Mouse (Mus musculus) heart, postnatal 0 days (tissue): ENCODE data around the gene Gorasp1. TPM values are rescaled to one million over a fixed set of nuclear protein-coding genes. Genes with fewer than 3 reads are reported as not detected.

Experiments
- ATAC-seq: fragments of 200-750 bp; cut with Nextera tagmentation; 2 replicates; pipeline ENCODE4 v1.8.0; 2017; ENCODE audit warnings: low read depth, moderate number of reproducible peaks, moderate library complexity; ENCODE audit not compliant: insufficient read depth
- DNase-seq: peaks from one replicate; pipeline ENCODE4 v3.0.0-alpha.2; 2016; ENCODE audit warnings: low spot score
- H3K27ac ChIP-seq: fragments of 300-500 bp; sonication (generic); 2 replicates; pipeline ENCODE4 v1.5.1; 2014; ENCODE audit warnings: low read depth, mild to moderate bottlenecking
- H3K27me3 ChIP-seq: fragments of 300-500 bp; sonication (generic); 2 replicates; pipeline ENCODE4 v1.6.1; 2014; ENCODE audit warnings: low read length, mixed read lengths; ENCODE audit not compliant: control insufficient read depth, insufficient read depth
- H3K36me3 ChIP-seq: fragments of 300-500 bp; sonication (generic); replicated peaks from 2 replicates; pipeline ENCODE4 v1.6.1; 2014; ENCODE audit warnings: low read length, mixed read lengths; ENCODE audit not compliant: control insufficient read depth, insufficient read depth
- H3K4me1 ChIP-seq: fragments of 300-500 bp; sonication (generic); 2 replicates; pipeline ENCODE4 v1.6.1; 2014; ENCODE audit warnings: antibody characterized with exemption; ENCODE audit not compliant: control insufficient read depth, insufficient read depth
- H3K4me2 ChIP-seq: fragments of 300-500 bp; sonication (generic); 2 replicates; pipeline ENCODE4 v1.6.1; 2014; ENCODE audit warnings: low read depth, mild to moderate bottlenecking, low read length, moderate library complexity
- H3K4me3 ChIP-seq: fragments of 300-500 bp; sonication (generic); 2 replicates; pipeline ENCODE4 v1.5.1; 2014; ENCODE audit warnings: low read depth, low read length
- H3K9ac ChIP-seq: fragments of 300-500 bp; sonication (generic); replicated peaks from 2 replicates; pipeline ENCODE4 v1.6.1; 2014; ENCODE audit warnings: low read depth, low read length, mixed read lengths
- H3K9me3 ChIP-seq: fragments of 300-500 bp; sonication (generic); replicated peaks from 2 replicates; pipeline ENCODE4 v1.6.1; 2016; ENCODE audit warnings: low read length; ENCODE audit not compliant: control insufficient read depth
- CTCF ChIP-seq: IDR thresholded peaks from 2 replicates; pipeline ENCODE4 v1.5.1; 2016; ENCODE audit warnings: antibody characterized with exemption, control low read depth, low read depth
- EP300 ChIP-seq: IDR thresholded peaks from 2 replicates; pipeline ENCODE4 v1.6.1; 2016; ENCODE audit warnings: antibody characterized with exemption, low read depth
- WGBS: fragments of 180-500 bp; shearing (Covaris S2); extraction: QIAGEN DNeasy Blood & Tissue Kit; methylation state at CpG from one replicate; pipeline ENCODE4 v1.1.7; 2014; 5-methylcytosine and 5-hydroxymethylcytosine counted together
- polyA plus RNA-seq: library from polyadenylated mRNA; unstranded; fragments of >200 nt; fragmentation: Nextera tagmentation; extraction: Ambion mirVana; gene quantifications from 2 replicates; pipeline ENCODE4 v1.2.1, GENCODE M21; 2015
- total RNA-seq: library from RNA; depleted of rRNA; stranded (reverse); fragments of >200 nt; gene quantifications from 2 replicates; pipeline ENCODE4 v1.2.3, GENCODE M21; 2014; ENCODE audit warnings: low replicate concordance

The Gorasp1 gene
- total and polyA plus RNA-seq, 2 experiments from 2014 or later: 14.1 to 63.5 TPM

GRCm38 (mm10) chr9:119974609-119975008, 37.2 kb upstream of the Gorasp1 start:
- 77% methylated on average over 5 of the region's 5 CpGs for WGBS
- Histone ChIP-seq H3K4me3 (no peak overlapping the region), H3K4me2 (no peak overlapping the region), H3K36me3 (peaks cover 50% of the 10 kb centered on the region), H3K27me3 (no peaks in the 10 kb centered on the region), H3K27ac (no peak overlapping the region), H3K4me1 (peaks cover 48% of the 10 kb centered on the region), H3K9me3 (no peaks in the 10 kb centered on the region), H3K9ac (no peak overlapping the region)
- DNase-seq (no peak), ATAC-seq (no peak)
- 0 out of 2 replicates have a peak, but pooled peaks have one; percentile 7 for TF ChIP-seq CTCF
- no peak for TF ChIP-seq EP300

GRCm38 (mm10) chr9:119973869-119974520, 36.6 kb upstream of the Gorasp1 start:
- 92% methylated on average over 27 of the region's 27 CpGs for WGBS
- TF ChIP-seq CTCF (peak; percentile 42), EP300 (no peak)

GRCm38 (mm10) chr9:119973281-119973680, 35.9 kb upstream of the Gorasp1 start:
- 89% methylated on average over 23 of the region's 23 CpGs for WGBS
- no peak overlapping the region for H3K9ac ChIP-seq
- no peaks in the 10 kb centered on the region for H3K27me3 ChIP-seq
- peaks cover 37% of the 10 kb centered on the region for H3K4me1 ChIP-seq
- H3K27ac ChIP-seq: no peak overlapping the region
- H3K36me3 ChIP-seq: peaks cover 50% of the 10 kb centered on the region
- no peaks in the 10 kb centered on the region for H3K9me3 ChIP-seq
- DNase-seq (no peak), ATAC-seq (no peak)
- H3K4me2 ChIP-seq: no peak overlapping the region
- no peak for TF ChIP-seq EP300
- H3K4me3 ChIP-seq: no peak overlapping the region

More at GRCm38 (mm10) chr9:119973869-119974520, 36.6 kb upstream of the Gorasp1 start:
- no peaks in the 10 kb centered on the region for H3K27me3 ChIP-seq
- no peak for ATAC-seq
- DNase-seq: no peak
- peaks cover 50% of the 10 kb centered on the region for H3K36me3 ChIP-seq
- no peak overlapping the region for H3K9ac ChIP-seq
- H3K4me2 ChIP-seq: no peak overlapping the region
- no peak overlapping the region for H3K27ac ChIP-seq
- no peak overlapping the region for H3K4me3 ChIP-seq
- peaks cover 43% of the 10 kb centered on the region for H3K4me1 ChIP-seq
- no peaks in the 10 kb centered on the region for H3K9me3 ChIP-seq

- TF ChIP-seq EP300: no peak
- TF ChIP-seq CTCF: no peak
- peaks cover 50% of the 10 kb centered on the region for H3K36me3 ChIP-seq
- H3K4me2 ChIP-seq: no peak overlapping the region
- no peaks in the 10 kb centered on the region for H3K9me3 ChIP-seq
- no peak for ATAC-seq
- WGBS: 72% methylated on average over 12 of the region's 12 CpGs
- no peaks in the 10 kb centered on the region for H3K27me3 ChIP-seq
- no peak overlapping the region for H3K4me3 ChIP-seq
- H3K27ac ChIP-seq: 0 out of 2 replicates have a peak overlapping the region, but pooled peaks have one; percentile 15
- no peak overlapping the region for H3K9ac ChIP-seq
- no peak for DNase-seq
- H3K4me1 ChIP-seq: peaks cover 30% of the 10 kb centered on the region
These were observed 35.2 kb upstream of the Gorasp1 start for GRCm38 (mm10) chr9:119972582-119972981.

GRCm38 (mm10) chr9:119972166-119972565, 34.8 kb upstream of the Gorasp1 start:
- Histone ChIP-seq H3K27ac (0 out of 2 replicates have a peak overlapping the region, but pooled peaks have one; percentile 15), H3K4me1 (peaks cover 26% of the 10 kb centered on the region), H3K27me3 (no peaks in the 10 kb centered on the region), H3K36me3 (peaks cover 50% of the 10 kb centered on the region), H3K4me3 (no peak overlapping the region), H3K9me3 (no peaks in the 10 kb centered on the region), H3K9ac (no peak overlapping the region), H3K4me2 (no peak overlapping the region)
- DNase-seq (no peak), ATAC-seq (no peak)
- TF ChIP-seq EP300 (no peak), CTCF (no peak)
- 90% methylated on average over 10 of the region's 10 CpGs for WGBS
